15 mouse cellular contexts compared by ENCODE assay signal in the genomic region with DNA sequence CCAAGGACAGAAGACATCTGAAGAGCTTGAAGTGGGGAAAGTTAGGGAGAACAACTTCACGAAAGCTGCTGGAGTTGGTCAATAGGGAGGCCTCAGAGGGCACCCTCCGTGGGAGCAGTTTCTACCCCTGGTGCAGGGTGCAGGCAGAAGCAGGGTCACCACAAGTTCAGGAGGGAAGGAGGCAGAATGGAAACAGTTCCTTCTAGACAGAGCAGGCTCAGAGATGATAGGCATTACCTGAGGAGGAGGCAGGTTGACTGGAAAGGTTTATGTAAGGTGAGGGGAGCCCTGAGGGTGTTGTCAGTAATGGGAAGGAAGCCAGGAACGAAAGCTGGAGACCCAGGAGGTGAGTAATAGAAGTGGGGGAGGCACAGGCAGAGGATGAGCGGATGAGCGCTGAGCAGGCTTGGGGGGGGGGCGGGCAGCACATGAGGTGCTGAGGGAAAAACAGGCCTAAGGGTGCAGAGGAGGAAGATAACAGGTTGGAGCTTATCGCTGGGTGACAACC.
DNase-seq lines count a peak whose midpoint lies in the region; ATAC-seq lines count a peak whose summit lies in the region.
"Had no signal": no experiment of that assay in that cellular context is flagged by ENCODE, and none has a peak within 500 bp of the region (broad histone marks: within the 10 kb centered on the region; RNA-seq: fewer than 3 reads in every experiment).

No protein-coding gene starts in this region.

- H3K9ac ChIP-seq in hindbrain, embryonic 15.5 days, result no peak overlapping the region
- H3K9ac ChIP-seq in hindbrain, embryonic 11.5 days (ENCODE audit: low read depth, low read length), result no peak overlapping the region
- no peak overlapping the region for H3K9ac ChIP-seq in neural tube, embryonic 13.5 days
- H3K9ac ChIP-seq in neural tube, embryonic 15.5 days (replicated peaks), result no peak overlapping the region
- no peak overlapping the region for H3K9ac ChIP-seq in intestine, embryonic 16.5 days (ENCODE audit: low read depth, low read length)
- H3K9ac ChIP-seq: hindbrain, embryonic 13.5 days had no signal

- H3K27me3 ChIP-seq in hindbrain, embryonic 15.5 days, result no peaks in the 10 kb centered on the region
- H3K27me3 ChIP-seq in hindbrain, embryonic 11.5 days (ENCODE audit: control insufficient read depth, insufficient read depth, low read length), result no peaks in the 10 kb centered on the region
- no peaks in the 10 kb centered on the region for H3K27me3 ChIP-seq in neural tube, embryonic 13.5 days
- H3K27me3 ChIP-seq in neural tube, embryonic 15.5 days (replicated peaks), result no peaks in the 10 kb centered on the region
- H3K27me3 ChIP-seq in intestine, embryonic 16.5 days (replicated peaks; ENCODE audit: control insufficient read depth, insufficient read depth, low read length), result no peaks in the 10 kb centered on the region

- 77% methylated on average over 7 of the region's 7 CpGs for WGBS in hindbrain, embryonic 15.5 days
- 73% methylated on average over 7 of the region's 7 CpGs for WGBS in hindbrain, embryonic 11.5 days
- WGBS in neural tube, embryonic 13.5 days, result 72% methylated on average over 6 of the region's 7 CpGs
- WGBS in neural tube, embryonic 15.5 days, result 71% methylated on average over 7 of the region's 7 CpGs
- WGBS in intestine, embryonic 16.5 days, result 68% methylated on average over 7 of the region's 7 CpGs

- H3K4me2 ChIP-seq in hindbrain, embryonic 15.5 days, result no peak overlapping the region
- H3K4me2 ChIP-seq in hindbrain, embryonic 11.5 days (replicated peaks; ENCODE audit: low read depth, low read length), result no peak overlapping the region
- no peak overlapping the region for H3K4me2 ChIP-seq in neural tube, embryonic 13.5 days
- H3K4me2 ChIP-seq in neural tube, embryonic 15.5 days, result no peak overlapping the region
- H3K4me2 ChIP-seq in intestine, embryonic 16.5 days (ENCODE audit: low read depth, low read length), result no peak overlapping the region
- H3K4me2 ChIP-seq: hindbrain, embryonic 13.5 days; liver, embryonic 11.5 days had no signal

- no peak overlapping the region for H3K27ac ChIP-seq in hindbrain, embryonic 15.5 days (replicated peaks)
- H3K27ac ChIP-seq in hindbrain, embryonic 11.5 days (ENCODE audit: low read depth, low read length), result no peak overlapping the region
- 0 out of 2 replicates have a peak overlapping the region, but pooled peaks have one; percentile 7 for H3K27ac ChIP-seq in neural tube, embryonic 13.5 days (replicated peaks)
- no peak overlapping the region for H3K27ac ChIP-seq in neural tube, embryonic 15.5 days (replicated peaks)
- no peak overlapping the region for H3K27ac ChIP-seq in intestine, embryonic 16.5 days (ENCODE audit: low read length)
- H3K27ac ChIP-seq: hindbrain, embryonic 13.5 days had no signal

- no peak overlapping the region for H3K4me3 ChIP-seq in hindbrain, embryonic 15.5 days
- H3K4me3 ChIP-seq in hindbrain, embryonic 11.5 days (ENCODE audit: low read depth, low read length), result no peak overlapping the region
- no peak overlapping the region for H3K4me3 ChIP-seq in neural tube, embryonic 13.5 days
- no peak overlapping the region for H3K4me3 ChIP-seq in neural tube, embryonic 15.5 days (replicated peaks)
- no peak overlapping the region for H3K4me3 ChIP-seq in intestine, embryonic 16.5 days (ENCODE audit: low read length)
- H3K4me3 ChIP-seq: hindbrain, embryonic 13.5 days; megakaryocyte, embryonic 14.5 days had no signal

- no peaks in the 10 kb centered on the region for H3K9me3 ChIP-seq in hindbrain, embryonic 15.5 days
- no peaks in the 10 kb centered on the region for H3K9me3 ChIP-seq in hindbrain, embryonic 11.5 days (ENCODE audit: control insufficient read depth, low read length)
- H3K9me3 ChIP-seq in neural tube, embryonic 13.5 days, result no peaks in the 10 kb centered on the region
- H3K9me3 ChIP-seq in neural tube, embryonic 15.5 days (replicated peaks), result no peaks in the 10 kb centered on the region
- no peaks in the 10 kb centered on the region for H3K9me3 ChIP-seq in intestine, embryonic 16.5 days (ENCODE audit: control insufficient read depth, low read length)
- H3K9me3 ChIP-seq: hindbrain, embryonic 13.5 days; megakaryocyte, embryonic 14.5 days had no signal

- 0 out of 2 replicates have a peak, but pooled peaks have one; percentile 33 for ATAC-seq in hindbrain, embryonic 15.5 days (ENCODE audit: low FRiP score, low read depth)
- no peak for ATAC-seq in hindbrain, embryonic 11.5 days (ENCODE audit: low FRiP score)
- no peak for ATAC-seq in neural tube, embryonic 13.5 days (ENCODE audit: low read depth)
- no peak for ATAC-seq in neural tube, embryonic 15.5 days (ENCODE audit: low FRiP score)
- 0 out of 2 replicates have a peak, but pooled peaks have one; percentile 37 for ATAC-seq in intestine, embryonic 16.5 days
- no peak for ATAC-seq in monocyte, adult 5-6 weeks (replicated peaks; ENCODE audit: insufficient number of reproducible peaks, low FRiP score, low TSS enrichment, poor library complexity, severe bottlenecking)
- ATAC-seq: lung, postnatal 0 days had no signal

- H3K36me3 ChIP-seq in hindbrain, embryonic 15.5 days, result no peaks in the 10 kb centered on the region
- no peaks in the 10 kb centered on the region for H3K36me3 ChIP-seq in hindbrain, embryonic 11.5 days (ENCODE audit: control insufficient read depth, insufficient read depth, low read length)
- no peaks in the 10 kb centered on the region for H3K36me3 ChIP-seq in neural tube, embryonic 13.5 days
- no peaks in the 10 kb centered on the region for H3K36me3 ChIP-seq in neural tube, embryonic 15.5 days
- no peaks in the 10 kb centered on the region for H3K36me3 ChIP-seq in intestine, embryonic 16.5 days (ENCODE audit: control insufficient read depth, insufficient read depth, low read length)
- H3K36me3 ChIP-seq: hindbrain, embryonic 13.5 days had no signal

- DNase-seq in hindbrain, embryonic 11.5 days (ENCODE audit: low spot score), result no peak
- no peak for DNase-seq in cerebellum, postnatal 36 days
- DNase-seq: adrenal gland, adult 2 months; cerebellum, adult 18-20 months; kidney, adult 8-10 months; spleen, adult 18-20 months had no signal

- H3K4me1 ChIP-seq in hindbrain, embryonic 15.5 days (replicated peaks), result 0 out of 2 replicates have a peak, but pooled peaks cover 7% of the 10 kb centered on the region
- H3K4me1 ChIP-seq in hindbrain, embryonic 11.5 days (replicated peaks; ENCODE audit: control insufficient read depth, insufficient read depth, low read length), result 0 out of 2 replicates have a peak, but pooled peaks cover 2% of the 10 kb centered on the region
- peaks cover 33% of the 10 kb centered on the region for H3K4me1 ChIP-seq in neural tube, embryonic 13.5 days (replicated peaks)
- H3K4me1 ChIP-seq in neural tube, embryonic 15.5 days, result peaks cover 10% of the 10 kb centered on the region
- peaks cover 8% of the 10 kb centered on the region for H3K4me1 ChIP-seq in intestine, embryonic 16.5 days (ENCODE audit: control insufficient read depth, insufficient read depth, low read length)

Comparison
In these comparisons a context has a peak if more than half of its experiments do, and no peak if none do; other contexts are left out.
1. ATAC-seq: peak in hindbrain, embryonic 15.5 days (single experiment) and intestine, embryonic 16.5 days (single experiment); none in hindbrain, embryonic 11.5 days (single experiment), neural tube, embryonic 13.5 days (single experiment), neural tube, embryonic 15.5 days (single experiment) and monocyte, adult 5-6 weeks (single experiment).